Mouse (Mus musculus) CD4-positive naive resting alpha-beta T cell, adult 76 days (primary cell): ENCODE results near the gene B3gntl1. TPM values are rescaled to one million over a fixed set of nuclear protein-coding genes. Genes with fewer than 3 reads are reported as not detected.

Experiments
- total RNA-seq: library from RNA; stranded (reverse); gene quantifications from one replicate; pipeline ENCODE4 v1.2.4, GENCODE M21; 2023

The B3gntl1 gene
- 14.2 TPM for total RNA-seq

DNA sequence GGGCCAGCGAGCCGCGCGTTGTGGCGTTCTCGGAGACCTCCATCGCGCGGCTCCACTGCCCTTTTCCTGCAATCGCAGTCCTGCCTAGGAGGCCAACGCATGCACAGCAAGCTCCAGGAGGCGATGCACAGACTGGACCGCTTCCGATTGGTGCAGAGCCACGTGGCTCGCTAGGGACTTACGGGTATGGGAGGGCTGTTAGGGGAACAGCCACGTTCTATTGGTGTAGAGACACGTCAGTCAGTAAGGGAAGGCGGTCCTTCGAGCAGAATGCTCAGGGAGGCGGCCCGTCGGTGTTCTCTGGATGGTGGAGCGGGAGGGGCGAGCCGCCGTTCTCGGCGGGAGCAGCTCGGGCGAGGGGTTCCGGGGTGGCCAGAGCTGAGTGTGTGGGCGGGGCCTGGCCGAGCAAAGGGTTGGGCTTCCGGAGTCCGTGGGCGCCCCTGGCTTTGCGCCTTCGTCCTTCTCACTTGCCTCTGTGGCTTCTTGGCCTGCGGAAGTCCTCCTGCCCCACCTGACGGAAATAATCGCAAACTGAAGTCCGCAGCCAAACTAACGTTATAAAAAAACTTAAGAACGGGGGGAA, at the start of gene B3gntl1:
Gene B3gntl1 (minus strand): TSS at position 164 of the 583 bp plus-strand sequence.

DNA sequence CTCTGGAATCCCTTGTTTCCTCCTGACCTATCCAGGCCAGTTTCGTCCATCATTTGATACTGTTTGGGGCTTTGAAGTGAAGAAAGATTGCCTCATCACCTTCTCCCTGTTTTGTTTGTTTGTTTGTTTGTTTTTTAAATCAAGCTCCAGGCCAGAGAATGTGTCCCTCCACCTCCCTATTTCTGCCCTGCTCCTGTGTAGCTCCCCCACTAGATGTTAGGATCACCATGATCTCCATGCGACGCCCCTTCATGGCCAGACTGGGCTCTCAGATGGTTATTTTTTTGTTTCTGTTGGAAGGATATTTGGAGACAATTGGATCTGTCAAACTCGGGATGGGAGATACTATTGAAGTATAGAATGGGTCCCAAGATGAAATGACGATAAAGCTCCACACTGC, 28.3 kb upstream of the B3gntl1 start, which contains the start of gene Metrnl:
Gene Metrnl (plus strand): TSS at position 301 of the 400 bp plus-strand sequence.

Other genes with a start within 250 kb of the B3gntl1 start
- 0.47 TPM for gene Fn3k, start 238.2 kb downstream of the B3gntl1 start, total RNA-seq
- gene Tbcd, start 221.2 kb downstream of the B3gntl1 start, total RNA-seq, result 44.8 TPM
- gene Zfp750, start 153.8 kb downstream of the B3gntl1 start, total RNA-seq, result not detected
- 4.3 TPM for gene Metrnl, start 28.4 kb upstream of the B3gntl1 start, total RNA-seq
- not detected for gene Ptchd3, start 157.1 kb upstream of the B3gntl1 start, total RNA-seq